Comparison of ENCODE assay signal across 8 mouse cellular contexts in genomic region chr1:76491187-76491586, GRCm38 (mm10).
A peak's percentile ranks its signal among the peaks of the same experiment; 100 is the strongest.
DNase-seq lines count a peak whose midpoint lies in the region; ATAC-seq and TF ChIP-seq lines count a peak whose summit lies in the region.

No protein-coding gene starts in this region.

- H3K4me3 ChIP-seq in lung, embryonic 16.5 days (ENCODE audit: low read length) = no peak overlapping the region
- H3K4me3 ChIP-seq in hindbrain, postnatal 0 days (ENCODE audit: low read length) = no peak overlapping the region

- no peak for TF ChIP-seq CTCF in hindbrain, postnatal 0 days (IDR thresholded peaks at IDR 0.05; ENCODE audit: low read depth)

- WGBS in lung, embryonic 16.5 days = 40% methylated on average over 4 of the region's 4 CpGs
- WGBS in hindbrain, postnatal 0 days = 13% methylated on average over 4 of the region's 4 CpGs

- H3K9ac ChIP-seq in lung, embryonic 16.5 days (ENCODE audit: low read length) = no peak overlapping the region
- no peak overlapping the region for H3K9ac ChIP-seq in hindbrain, postnatal 0 days (replicated peaks; ENCODE audit: low read length)

- no peaks in the 10 kb centered on the region for H3K27me3 ChIP-seq in lung, embryonic 16.5 days (ENCODE audit: control insufficient read depth, insufficient read depth, low read depth, low read length)
- H3K27me3 ChIP-seq in hindbrain, postnatal 0 days (ENCODE audit: insufficient read depth, low read length) = no peaks in the 10 kb centered on the region

- H3K4me1 ChIP-seq in lung, embryonic 16.5 days (replicated peaks; ENCODE audit: control insufficient read depth, insufficient read depth, low read length) = peaks cover 5% of the 10 kb centered on the region; the same call in 1 of the 2 replicates
- peaks cover 10% of the 10 kb centered on the region; the same call in 1 of the 2 replicates for H3K4me1 ChIP-seq in hindbrain, postnatal 0 days (ENCODE audit: insufficient read depth, low read length)

- H3K27ac ChIP-seq in lung, embryonic 16.5 days (ENCODE audit: low read length) = no peak overlapping the region
- no peak overlapping the region; the same call in 1 of the 2 replicates for H3K27ac ChIP-seq in hindbrain, postnatal 0 days

- 0 out of 2 replicates have a peak overlapping the region, but pooled peaks have one; percentile 3 for H3K4me2 ChIP-seq in lung, embryonic 16.5 days (ENCODE audit: low read depth, low read length)
- H3K4me2 ChIP-seq in hindbrain, postnatal 0 days (ENCODE audit: low read depth, low read length) = peak overlapping the region; percentile 43

- H3K36me3 ChIP-seq in lung, embryonic 16.5 days (ENCODE audit: control insufficient read depth, insufficient read depth, low read length) = no peaks in the 10 kb centered on the region
- H3K36me3 ChIP-seq in hindbrain, postnatal 0 days (ENCODE audit: insufficient read depth, low read length) = no peaks in the 10 kb centered on the region

- no peaks in the 10 kb centered on the region for H3K9me3 ChIP-seq in lung, embryonic 16.5 days (ENCODE audit: control insufficient read depth, low read length)
- H3K9me3 ChIP-seq in hindbrain, postnatal 0 days (ENCODE audit: low read length) = no peaks in the 10 kb centered on the region

- ATAC-seq in lung, embryonic 16.5 days (ENCODE audit: low read depth) = no peak
- no peak for ATAC-seq in hindbrain, postnatal 0 days

- peak; percentile 27 for DNase-seq in embryo, embryonic 10.5 days (ENCODE audit: low spot score)
- no peak for DNase-seq in embryo, embryonic 10 days (ENCODE audit: low spot score)
- no peak for DNase-seq in lung, postnatal 14 days
- peak; percentile 46 for DNase-seq in hindbrain, postnatal 0 days (ENCODE audit: low spot score)
- DNase-seq in telencephalon, adult 2 months (ENCODE audit: low read depth, low spot score) = peak; percentile 62
- DNase-seq in kidney, adult 9 months = no peak
- no peak for DNase-seq in cerebellum, adult 9-10 months

Comparison
In these comparisons a context has a peak if more than half of its experiments do, and no peak if none do; other contexts are left out.
1. DNase-seq: peak in embryo, embryonic 10.5 days (single experiment), hindbrain, postnatal 0 days (single experiment) and telencephalon, adult 2 months (single experiment); none in embryo, embryonic 10 days (single experiment), lung, postnatal 14 days (single experiment), kidney, adult 9 months (single experiment) and cerebellum, adult 9-10 months (single experiment).